Mouse (Mus musculus): ENCODE data around the gene Nomo1.

Gene Nomo1

GRCm38 (mm10) chr7:46045882-46046281 is 12.4 kb downstream of the Nomo1 start:
- no peak for DNase-seq (ENCODE audit: low spot score in 2 of 2)

- DNase-seq (ENCODE audit: low spot score in 2 of 2): no peak
Observed at GRCm38 (mm10) chr7:46047873-46048562, 14.5 kb downstream of the Nomo1 start.

- DNase-seq (ENCODE audit: low spot score in 2 of 2): no peak
Observed at GRCm38 (mm10) chr7:46049981-46050380, 16.5 kb downstream of the Nomo1 start.

GRCm38 (mm10) chr7:46052161-46052821 is 18.8 kb downstream of the Nomo1 start:
- peak in 1 of 2 experiments; percentile 32 for DNase-seq (ENCODE audit: low spot score in 2 of 2)

GRCm38 (mm10) chr7:46053566-46053965 is 20.1 kb downstream of the Nomo1 start:
- no peak for DNase-seq (ENCODE audit: low spot score in 2 of 2)

DNA sequence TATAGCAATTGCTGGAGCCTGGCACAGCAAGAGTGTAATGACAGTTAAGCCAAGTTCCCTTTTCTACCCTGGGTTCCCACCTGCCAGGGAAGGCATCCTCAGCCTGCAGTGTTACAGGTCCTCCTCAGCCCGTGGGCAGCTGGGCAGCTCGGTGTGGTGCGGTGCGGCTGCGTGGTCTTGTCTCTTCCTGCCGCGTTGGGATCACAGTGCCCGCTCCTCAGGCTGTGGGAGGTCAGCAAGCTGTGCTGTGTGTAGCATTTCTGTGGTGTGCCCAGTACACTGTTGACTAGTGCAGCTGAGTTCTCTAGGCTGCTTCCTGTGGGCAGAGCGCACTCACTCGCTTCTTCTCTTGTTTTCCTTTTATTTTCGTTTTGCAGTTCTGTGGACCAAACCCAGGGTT is 25.4 kb downstream of the Nomo1 start:
- DNase-seq (ENCODE audit: low spot score in 2 of 2): peak in 1 of 2 experiments; percentile 30

DNA sequence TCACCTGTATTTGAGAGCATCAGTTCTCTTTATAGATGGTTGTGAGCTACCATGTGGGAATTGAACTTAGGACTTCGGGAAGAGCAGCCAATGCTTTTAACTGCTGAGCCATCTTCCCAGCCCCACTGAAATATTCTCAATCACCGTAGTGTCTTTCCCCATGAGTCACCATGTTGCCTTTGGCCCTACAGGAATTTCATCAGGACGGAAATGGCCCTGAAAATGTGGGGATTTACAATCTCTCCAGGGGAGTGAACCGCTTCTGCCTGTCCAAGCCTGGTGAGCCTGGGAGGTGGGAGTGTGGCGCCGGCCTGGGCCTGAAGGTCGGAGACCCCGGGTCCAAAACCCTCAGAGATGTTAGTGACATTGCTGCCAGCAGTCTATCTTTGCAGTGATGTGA is 27.2 kb downstream of the Nomo1 start:
- DNase-seq (ENCODE audit: low spot score in 2 of 2): no peak

GRCm38 (mm10) chr7:46061614-46062013 is 28.1 kb downstream of the Nomo1 start:
- no peak for DNase-seq (ENCODE audit: low spot score in 2 of 2)

- no peak for DNase-seq (ENCODE audit: low spot score in 2 of 2)
Observed at GRCm38 (mm10) chr7:46063296-46063695, 29.8 kb downstream of the Nomo1 start.

DNA sequence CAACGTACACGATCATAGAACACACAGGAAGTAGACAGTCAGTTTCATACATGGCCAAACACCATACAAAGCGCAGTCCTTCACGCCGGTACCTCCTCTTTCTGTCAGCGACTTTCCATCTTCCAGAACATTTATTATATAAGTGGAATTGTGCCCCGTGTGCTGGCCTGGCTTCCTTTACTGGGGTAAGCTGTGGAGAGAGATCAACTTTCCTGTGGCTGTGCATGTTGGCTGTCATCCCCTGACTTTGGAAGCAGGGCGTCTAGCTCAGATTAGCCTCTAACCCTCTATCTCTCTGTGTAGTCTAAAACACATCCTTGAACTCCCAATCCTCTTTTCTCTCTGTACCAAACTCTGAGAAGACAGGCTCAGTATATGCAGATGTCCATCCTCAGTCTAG is 35.3 kb downstream of the Nomo1 start:
- no peak for DNase-seq (ENCODE audit: low spot score in 2 of 2)

GRCm38 (mm10) chr7:46076844-46077243 is 43.3 kb downstream of the Nomo1 start:
- no peak for DNase-seq (ENCODE audit: low spot score in 2 of 2)

DNA sequence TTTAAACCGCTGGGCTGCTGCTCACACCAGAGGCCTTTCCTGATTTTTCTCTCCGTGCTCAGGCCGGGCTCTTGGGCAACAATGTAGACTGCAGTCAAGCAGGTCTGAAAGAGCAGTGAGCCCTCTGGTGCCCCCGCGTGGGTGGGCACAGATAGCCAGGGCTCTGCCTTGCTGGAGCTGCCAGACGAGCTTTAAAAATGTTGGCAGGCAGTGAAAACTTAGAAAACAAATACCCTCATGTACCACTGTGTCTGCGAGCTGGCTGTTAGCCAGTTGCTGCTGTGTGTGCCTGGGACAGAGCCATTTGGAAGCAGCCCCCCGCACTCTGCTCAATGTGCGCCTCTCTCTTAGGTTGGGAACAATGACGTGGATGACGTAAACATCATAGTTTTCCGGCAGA is 44.2 kb downstream of the Nomo1 start:
- DNase-seq (ENCODE audit: low spot score in 2 of 2): no peak

DNA sequence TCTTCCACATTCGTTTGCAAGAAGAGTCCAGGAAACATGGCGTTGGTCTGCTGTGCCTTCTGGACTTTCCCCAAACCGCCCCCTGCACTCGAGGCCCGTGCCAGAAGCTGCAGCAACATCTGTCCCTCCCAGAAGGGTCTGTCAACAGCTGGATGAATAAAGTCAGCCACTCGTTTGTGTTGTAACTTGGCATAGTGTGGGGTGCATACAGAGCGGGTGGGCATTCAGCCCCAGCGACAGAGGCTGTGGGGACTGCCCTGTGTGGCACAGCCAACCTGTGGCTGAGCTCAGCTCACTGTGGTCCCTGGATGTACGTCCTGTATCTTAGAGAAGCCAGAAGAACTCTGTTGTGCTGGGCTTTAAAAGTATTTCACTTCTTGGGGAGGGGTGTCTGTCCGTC is 50.5 kb downstream of the Nomo1 start:
- no peak for DNase-seq (ENCODE audit: low spot score in 2 of 2)

DNA sequence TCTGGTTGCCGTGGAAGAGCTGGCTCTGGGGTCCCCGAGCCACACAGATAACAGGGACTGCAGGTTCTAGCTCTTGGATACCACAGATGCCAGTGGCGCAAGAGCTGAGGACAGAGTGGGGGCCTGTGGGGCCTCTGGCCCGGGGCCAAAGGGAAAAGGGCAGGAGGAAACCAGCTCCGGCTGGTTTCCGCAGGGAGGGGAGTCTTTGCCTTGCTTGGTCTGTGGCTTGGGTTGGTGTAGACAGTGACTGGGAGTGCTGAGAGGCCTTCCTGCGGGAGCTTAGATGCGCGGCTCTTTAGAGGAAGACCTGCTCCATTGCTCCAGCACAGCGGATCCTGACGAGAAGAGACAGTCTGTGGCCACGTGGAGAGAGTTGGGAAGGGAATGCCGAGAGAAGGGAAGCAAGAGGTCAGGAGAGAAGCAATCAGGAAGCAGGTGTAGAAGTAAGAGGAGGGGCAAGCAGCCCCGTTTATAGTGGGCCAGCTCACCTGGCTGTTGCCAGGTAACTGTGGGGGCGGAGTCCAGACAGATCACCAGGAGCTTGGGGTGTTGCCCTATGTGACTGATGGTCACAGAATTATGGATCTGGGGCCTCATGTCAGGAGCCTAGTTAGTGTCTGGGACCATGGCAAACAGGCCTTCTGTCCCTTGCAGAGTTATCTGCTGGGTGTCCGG is 51.5 kb downstream of the Nomo1 start:
- no peak for DNase-seq (ENCODE audit: low spot score in 2 of 2)

DNA sequence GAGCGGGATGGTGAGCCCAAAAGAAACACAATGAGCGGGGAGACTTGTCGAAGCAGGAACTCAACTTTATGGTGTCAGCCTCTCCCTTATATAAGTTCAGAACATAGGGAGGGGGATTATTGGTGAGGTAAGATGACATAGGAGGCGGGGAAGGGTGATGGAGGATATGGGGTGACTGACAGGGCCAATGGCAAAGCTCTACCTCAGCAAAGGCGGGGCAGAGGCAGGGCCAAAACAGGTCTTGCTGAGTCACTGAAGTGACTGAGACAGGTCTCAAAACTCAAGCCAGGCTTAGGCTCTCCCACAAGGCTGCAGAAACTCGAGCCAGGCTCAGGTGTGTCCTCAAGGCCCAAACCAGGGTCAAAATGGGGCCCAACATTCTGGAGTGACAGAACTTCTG is 52.9 kb downstream of the Nomo1 start:
- DNase-seq (ENCODE audit: low spot score in 2 of 2): no peak

GRCm38 (mm10) chr7:46088241-46088640 is 54.7 kb downstream of the Nomo1 start:
- DNase-seq (ENCODE audit: low spot score in 2 of 2): no peak

- DNase-seq (ENCODE audit: low spot score in 2 of 2): no peak
Observed at GRCm38 (mm10) chr7:46092803-46093202, 59.3 kb downstream of the Nomo1 start.

DNA sequence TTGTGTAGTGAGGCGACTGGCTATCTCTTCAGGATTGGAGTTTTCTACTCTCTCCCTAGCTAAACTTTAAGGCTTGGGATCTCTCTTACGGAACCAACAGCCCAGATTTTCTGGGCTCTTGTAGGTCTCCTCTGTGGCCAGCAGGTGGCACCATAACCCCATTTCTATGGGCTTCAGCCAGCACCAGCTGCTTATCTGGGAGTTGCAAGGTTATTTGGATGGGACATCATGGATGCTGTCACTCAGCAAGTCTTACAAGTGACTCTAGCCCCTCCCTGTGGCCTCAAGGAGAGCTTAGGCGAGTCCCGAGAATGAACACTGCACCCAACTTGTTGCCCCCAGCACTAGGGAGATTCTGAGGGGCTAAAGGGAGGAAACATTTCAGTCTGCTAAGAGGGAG is 62.6 kb downstream of the Nomo1 start:
- DNase-seq (ENCODE audit: low spot score in 2 of 2): peak in 1 of 2 experiments; percentile 51

- DNase-seq (ENCODE audit: low spot score in 2 of 2): no peak
Observed at GRCm38 (mm10) chr7:46097319-46097783, 63.9 kb downstream of the Nomo1 start.

DNA sequence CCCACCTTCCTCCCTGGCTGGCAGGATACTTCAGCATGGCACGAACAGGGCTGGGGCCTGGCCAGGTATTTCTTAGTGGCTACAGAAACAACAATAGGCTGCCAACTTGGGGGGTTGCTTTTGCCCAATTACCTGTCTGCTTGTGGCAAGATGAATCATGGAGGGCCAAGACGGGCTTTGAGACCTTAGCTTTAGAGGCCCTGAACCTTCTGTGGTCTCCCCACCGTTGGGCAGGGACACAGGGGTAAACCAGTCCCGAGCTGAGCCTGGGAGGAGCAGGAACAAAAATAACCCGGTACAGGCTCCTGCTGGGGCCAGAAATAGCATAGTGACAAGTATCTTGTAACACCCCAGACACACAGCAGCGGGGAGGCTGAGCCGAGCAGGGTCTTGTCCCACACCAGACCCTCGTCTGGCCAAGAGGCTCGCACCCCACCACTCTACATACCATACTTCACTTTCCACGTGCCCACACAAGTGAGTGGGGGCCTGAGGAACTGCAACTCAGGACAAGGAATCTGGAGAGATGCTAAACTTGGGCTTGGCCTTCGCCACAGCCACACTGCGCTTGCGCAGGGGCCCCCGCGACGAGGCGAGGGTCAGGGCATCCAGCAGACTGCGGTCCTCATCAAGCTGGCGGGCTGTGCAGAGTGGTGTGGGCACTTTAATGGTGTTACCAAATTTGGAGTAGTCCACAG is 64.9 kb downstream of the Nomo1 start:
- DNase-seq (ENCODE audit: low spot score in 2 of 2): no peak

DNA sequence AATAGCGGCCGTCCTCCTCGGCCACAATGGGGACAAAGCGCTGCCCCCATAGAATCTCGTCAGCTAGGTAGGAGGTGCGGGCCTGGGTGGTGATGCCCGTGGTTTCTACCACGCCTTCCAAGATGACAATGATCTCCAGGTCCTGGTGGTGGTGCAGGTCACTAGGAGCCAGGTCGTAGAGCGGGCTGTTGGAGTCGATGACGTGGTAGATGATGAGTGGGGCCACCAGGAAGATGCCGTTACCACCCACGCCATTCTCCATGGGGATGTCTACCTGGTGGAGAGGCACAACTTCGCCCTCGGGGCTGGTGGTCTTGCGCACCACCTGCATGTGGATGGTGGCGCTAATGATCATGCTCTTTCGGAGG is 65.4 kb downstream of the Nomo1 start:
- no peak for DNase-seq (ENCODE audit: low spot score in 2 of 2)

DNA sequence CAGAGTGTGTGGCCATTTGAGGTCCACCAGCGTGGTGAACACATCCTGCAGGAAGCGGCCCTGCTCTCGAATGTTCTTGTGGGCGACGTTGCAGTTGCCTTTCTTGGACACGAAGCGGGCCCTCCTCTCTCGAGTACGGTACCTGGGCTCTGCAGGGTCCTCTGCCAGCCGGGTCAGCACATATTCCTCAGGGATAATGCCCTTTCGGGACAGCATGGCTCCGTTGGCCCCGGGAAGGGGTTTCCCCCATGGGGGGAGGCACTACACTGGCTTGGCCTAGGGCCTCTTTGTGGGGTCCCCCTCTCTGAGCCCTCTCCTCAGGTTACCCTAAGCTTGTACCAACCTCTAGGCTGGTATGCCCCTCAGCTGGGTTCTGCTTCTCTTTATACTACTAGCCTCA is 66.2 kb downstream of the Nomo1 start:
- DNase-seq (ENCODE audit: low spot score in 2 of 2): no peak
